Mouse (Mus musculus) cerebellum, adult 11-12 months (tissue): ENCODE measurements around the gene Rpl36a.
A peak's percentile ranks its signal among the peaks of the same experiment; 100 is the strongest.

Source experiments
- DNase-seq: peaks from one replicate; pipeline ENCODE4 v3.0.0; 2022

Gene Rpl36a

DNA sequence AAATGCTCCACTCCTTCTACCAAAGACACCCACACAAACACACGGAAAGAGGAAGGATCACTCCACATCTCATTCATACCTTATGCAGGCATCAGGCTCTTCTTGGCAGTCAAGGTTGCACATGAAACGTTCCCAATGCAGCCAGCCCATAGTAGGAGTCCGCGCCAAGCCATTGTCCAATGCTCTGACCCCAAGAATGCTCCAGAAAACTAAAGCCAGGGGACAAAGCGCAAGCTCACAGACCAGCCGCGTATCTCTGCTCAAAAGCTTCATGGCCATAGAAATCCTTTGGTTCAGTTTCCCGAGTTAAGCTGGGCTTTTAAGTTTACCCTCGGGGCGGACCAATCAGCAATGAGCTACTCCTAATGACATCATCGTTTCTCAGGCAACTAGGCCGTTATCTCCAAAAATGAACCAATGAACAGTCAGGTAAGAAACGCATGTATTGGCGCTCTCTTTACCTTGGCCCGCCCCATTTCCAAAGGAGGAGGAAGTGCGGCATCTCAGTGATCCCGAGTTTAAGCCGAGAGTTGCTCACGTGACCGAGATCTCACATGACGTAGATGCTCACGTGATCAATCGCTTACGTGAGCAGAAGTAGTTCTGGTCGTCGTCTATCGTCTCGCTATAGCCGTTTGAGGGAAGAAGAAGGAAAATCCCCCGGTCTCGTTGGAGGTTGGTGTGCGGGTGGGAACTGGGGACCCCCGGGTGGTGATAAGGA is 15.4 kb downstream of the Rpl36a start, which contains the start of the genes Gla and Hnrnph2:
Gla (minus strand) TSS at position 467 of the 721 bp plus-strand sequence.
Hnrnph2 (plus strand) TSS at position 521 of the 721 bp plus-strand sequence.
- peak; percentile 96 for DNase-seq

- DNase-seq, result no peak
Observed at GRCm38 (mm10) chrX:134601380-134602120, 16.1 kb downstream of the Rpl36a start.

- DNase-seq, result no peak
Observed at GRCm38 (mm10) chrX:134609472-134609871, 24.0 kb downstream of the Rpl36a start.

GRCm38 (mm10) chrX:134610984-134611383 is 25.5 kb downstream of the Rpl36a start:
- DNase-seq, result no peak

DNA sequence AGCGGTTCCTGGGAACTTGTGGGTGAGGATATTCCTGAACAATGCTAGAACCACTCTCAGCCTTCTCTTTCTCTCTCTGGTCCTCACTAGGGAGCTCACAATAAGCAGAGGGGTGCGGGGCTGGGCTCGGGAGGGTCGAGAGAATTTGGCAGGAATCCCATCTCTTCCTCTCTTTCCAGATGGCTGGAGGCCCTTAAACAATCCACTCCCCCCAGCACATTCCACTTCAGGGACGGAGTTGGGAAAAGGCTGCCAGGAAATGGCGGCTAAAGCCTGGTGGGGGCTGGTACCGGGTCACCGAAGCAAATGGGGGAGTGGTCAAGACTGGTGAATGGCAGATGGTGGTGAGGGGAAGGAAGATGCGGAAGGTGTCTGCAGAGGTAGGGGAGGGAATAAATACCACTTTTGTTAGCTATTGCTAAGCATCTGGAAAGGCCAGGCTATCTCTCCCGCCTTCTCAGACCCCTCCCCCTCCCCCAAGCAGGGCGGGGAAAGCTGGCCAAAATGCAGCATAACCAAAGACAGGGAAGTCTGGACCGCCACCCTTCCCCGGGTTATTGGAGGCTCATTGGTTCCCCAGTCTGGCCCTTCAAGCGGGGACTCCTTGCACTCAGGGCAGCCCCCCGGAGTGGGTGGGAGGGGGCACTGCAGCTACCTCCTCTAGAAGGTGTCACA is 27.0 kb downstream of the Rpl36a start:
- DNase-seq, result peak; percentile 51

- DNase-seq, result no peak
Observed at GRCm38 (mm10) chrX:134614306-134614705, 28.9 kb downstream of the Rpl36a start.

- DNase-seq, result no peak
Observed at GRCm38 (mm10) chrX:134619695-134620094, 34.2 kb downstream of the Rpl36a start.

DNA sequence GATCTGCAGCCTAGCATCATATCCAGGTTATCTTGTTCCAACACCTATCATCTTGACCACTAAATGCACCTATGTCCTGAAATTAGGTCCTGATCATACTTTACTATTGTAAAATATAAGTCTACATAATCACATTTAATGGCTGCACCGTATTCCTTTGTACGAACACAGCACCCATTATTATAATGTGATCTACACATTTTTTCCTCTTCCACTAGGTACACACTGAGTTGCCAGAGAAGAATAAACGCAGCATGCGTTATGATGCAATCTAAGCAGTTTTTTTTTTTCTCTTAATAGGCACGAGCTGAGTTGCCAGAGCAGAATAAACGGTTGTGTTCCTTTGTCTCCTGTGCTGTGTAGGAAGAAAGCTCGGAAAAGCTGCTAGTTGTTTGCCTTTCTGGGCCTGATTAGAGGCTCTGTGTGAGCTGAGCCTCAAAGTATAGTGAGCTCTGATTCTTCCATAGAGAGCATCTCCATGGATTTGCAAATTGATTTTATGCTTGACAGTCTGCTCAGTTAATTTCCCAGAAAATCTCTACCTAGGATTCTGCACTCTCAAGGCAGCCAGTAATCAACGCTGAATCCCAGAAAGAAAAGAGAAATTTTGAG is 34.9 kb downstream of the Rpl36a start:
- no peak for DNase-seq

DNA sequence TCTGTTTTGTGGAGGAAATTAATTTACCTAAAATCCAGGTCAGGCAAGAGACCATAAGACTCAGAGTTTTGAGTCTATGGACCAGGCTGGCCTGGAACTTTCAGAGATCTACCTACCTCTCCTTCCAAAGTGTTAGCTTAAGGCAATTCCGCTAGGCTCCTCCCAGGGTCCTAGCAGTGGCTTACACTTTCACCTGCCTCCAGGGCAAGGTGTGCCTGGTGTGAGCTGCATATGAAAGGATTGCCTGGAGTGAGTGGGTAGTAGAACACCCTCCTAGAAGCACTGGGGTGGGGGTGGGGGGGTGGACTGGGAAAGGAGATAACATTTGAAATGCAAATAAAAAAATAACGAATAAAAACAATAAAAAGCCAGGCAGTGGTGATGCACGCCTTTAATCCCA is 36.2 kb downstream of the Rpl36a start:
- DNase-seq, result no peak

- no peak for DNase-seq
Observed at GRCm38 (mm10) chrX:134623350-134623749, 37.9 kb downstream of the Rpl36a start.

GRCm38 (mm10) chrX:134628200-134628599 is 42.7 kb downstream of the Rpl36a start:
- DNase-seq, result no peak

DNA sequence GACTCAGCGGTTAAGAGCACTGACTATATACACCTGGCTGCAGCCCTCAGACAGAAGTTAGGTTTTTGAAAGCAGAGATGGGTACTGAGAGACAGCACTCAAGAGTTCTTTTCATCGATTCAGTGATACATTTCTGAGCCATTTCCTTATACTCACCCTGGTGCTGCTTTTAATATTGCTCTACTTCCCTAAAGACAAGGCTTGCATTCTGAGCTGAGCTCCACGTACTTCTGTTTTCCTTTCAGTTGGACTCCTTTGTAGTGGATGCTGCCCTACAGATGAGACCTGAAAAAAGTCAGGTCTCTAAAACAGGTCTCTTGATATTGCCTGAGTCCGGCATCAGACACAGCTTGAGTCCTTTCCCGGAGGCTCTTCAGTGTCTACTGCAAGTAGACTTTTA is 47.3 kb downstream of the Rpl36a start:
- no peak for DNase-seq

GRCm38 (mm10) chrX:134635111-134635510 is 49.7 kb downstream of the Rpl36a start:
- DNase-seq, result no peak

- no peak for DNase-seq
Observed at GRCm38 (mm10) chrX:134635860-134636259, 50.4 kb downstream of the Rpl36a start.
